9 mouse cellular contexts compared by ENCODE assay signal in genomic region chr15:9074671-9075070, GRCm38 (mm10). TPM values are rescaled to one million over a fixed set of nuclear protein-coding genes. Genes with fewer than 3 reads are reported as not detected.
DNase-seq lines count a peak whose midpoint lies in the region; ATAC-seq and TF ChIP-seq lines count a peak whose summit lies in the region.
"Had no signal": no experiment of that assay in that cellular context is flagged by ENCODE, and none has a peak within 500 bp of the region (broad histone marks: within the 10 kb centered on the region; RNA-seq: fewer than 3 reads in every experiment).

No protein-coding gene starts in this region.

- WGBS in intestine, embryonic 14.5 days, result 3% methylated on average over 4 of the region's 4 CpGs
- WGBS in lung, embryonic 16.5 days, result 6% methylated on average over 4 of the region's 4 CpGs

- no peaks in the 10 kb centered on the region for H3K9me3 ChIP-seq in intestine, embryonic 14.5 days (ENCODE audit: control insufficient read depth, low read length)
- H3K9me3 ChIP-seq in lung, embryonic 16.5 days (ENCODE audit: control insufficient read depth, low read length), result no peaks in the 10 kb centered on the region
- H3K9me3 ChIP-seq: midbrain, embryonic 12.5 days had no signal

- no peak for TF ChIP-seq CTCF in bone marrow macrophage, adult 2 months (IDR thresholded peaks at IDR 0.05; ENCODE audit: low read depth, low read length)

- peak; percentile 93 for DNase-seq in heart, adult 11 months
- DNase-seq in heart, adult 8-10 months (ENCODE audit: low spot score), result no peak
- no peak for DNase-seq in intestine, embryonic 14.5 days (ENCODE audit: low spot score)
- no peak for DNase-seq in thymus, postnatal 14 days
- no peak for DNase-seq in layer of hippocampus, adult 18-20 months (ENCODE audit: low spot score in 2 of 2)
- DNase-seq in testis, postnatal 10 days (ENCODE audit: low spot score), result no peak

- H3K4me1 ChIP-seq in bone marrow macrophage, adult 2 months (ENCODE audit: control insufficient read depth, insufficient read depth, low read length), result peaks cover 31% of the 10 kb centered on the region
- H3K4me1 ChIP-seq in intestine, embryonic 14.5 days (replicated peaks; ENCODE audit: control insufficient read depth, insufficient read depth, low read length), result peaks cover 38% of the 10 kb centered on the region
- H3K4me1 ChIP-seq in lung, embryonic 16.5 days (replicated peaks; ENCODE audit: control insufficient read depth, insufficient read depth, low read length), result peaks cover 51% of the 10 kb centered on the region

- H3K27me3 ChIP-seq in intestine, embryonic 14.5 days (replicated peaks; ENCODE audit: control insufficient read depth, insufficient read depth, low read length), result no peaks in the 10 kb centered on the region
- no peaks in the 10 kb centered on the region for H3K27me3 ChIP-seq in lung, embryonic 16.5 days (ENCODE audit: control insufficient read depth, insufficient read depth, low read depth, low read length)
- H3K27me3 ChIP-seq: midbrain, embryonic 12.5 days had no signal

- ATAC-seq in intestine, embryonic 14.5 days (replicated peaks; ENCODE audit: low FRiP score, low TSS enrichment, low read depth), result no peak
- no peak for ATAC-seq in lung, embryonic 16.5 days (ENCODE audit: low read depth)

- TF ChIP-seq POLR2A in bone marrow macrophage, adult 2 months (IDR thresholded peaks at IDR 0.05; ENCODE audit: borderline replicate concordance, low read depth, low read length), result no peak

- no peaks in the 10 kb centered on the region for H3K36me3 ChIP-seq in intestine, embryonic 14.5 days (ENCODE audit: control insufficient read depth, insufficient read depth, low read length)
- H3K36me3 ChIP-seq in lung, embryonic 16.5 days (ENCODE audit: control insufficient read depth, insufficient read depth, low read length), result no peaks in the 10 kb centered on the region
- H3K36me3 ChIP-seq: midbrain, embryonic 12.5 days had no signal

- 0 out of 2 replicates have a peak overlapping the region, but pooled peaks have one; percentile 1 for H3K4me3 ChIP-seq in bone marrow macrophage, adult 2 months (ENCODE audit: insufficient read depth, low read length)
- H3K4me3 ChIP-seq in intestine, embryonic 14.5 days (ENCODE audit: low read depth, low read length), result no peak overlapping the region
- H3K4me3 ChIP-seq in lung, embryonic 16.5 days (ENCODE audit: low read length), result no peak overlapping the region
- H3K4me3 ChIP-seq: midbrain, embryonic 12.5 days had no signal

- H3K4me2 ChIP-seq in intestine, embryonic 14.5 days (ENCODE audit: low read length), result peak overlapping the region; percentile 26; the same call in 1 of the 2 replicates
- peak overlapping the region; percentile 2 for H3K4me2 ChIP-seq in lung, embryonic 16.5 days (ENCODE audit: low read depth, low read length)
- H3K4me2 ChIP-seq: midbrain, embryonic 12.5 days had no signal

- peak overlapping the region; percentile 42; the same call in 1 of the 2 replicates for H3K27ac ChIP-seq in bone marrow macrophage, adult 2 months (ENCODE audit: insufficient read depth, low read depth, low read length)
- 0 out of 2 replicates have a peak overlapping the region, but pooled peaks have one; percentile 5 for H3K27ac ChIP-seq in intestine, embryonic 14.5 days (ENCODE audit: low read depth)
- H3K27ac ChIP-seq in lung, embryonic 16.5 days (ENCODE audit: low read length), result peak overlapping the region; percentile 19
- H3K27ac ChIP-seq: midbrain, embryonic 12.5 days had no signal

- no peak overlapping the region for H3K9ac ChIP-seq in intestine, embryonic 14.5 days (ENCODE audit: low read length)
- H3K9ac ChIP-seq in lung, embryonic 16.5 days (ENCODE audit: low read length), result no peak overlapping the region
- H3K9ac ChIP-seq: midbrain, embryonic 12.5 days had no signal

RNA-seq across cellular contexts. Expression of gene Nadk2, which starts 3.6 kb away (rescaled TPM):
- total RNA-seq in heart, adult 8-10 months (2022), result 10 to 100 TPM; 71.5 to 94.8 (median 72.6) TPM
- polyA plus RNA-seq in bone marrow macrophage, adult 2 months (2012; ENCODE audit: insufficient read depth, insufficient read length, missing spikeins), result 19.4 and 22.9 TPM in 2 replicates
- polyA plus RNA-seq in intestine, embryonic 14.5 days (2014; fragmentation: Nextera tagmentation; extraction: Ambion mirVana), result 44.6 and 46.5 TPM in 2 replicates
- 27.4 and 31.8 TPM in 2 replicates for polyA plus RNA-seq in lung, embryonic 16.5 days (2015; fragmentation: Nextera tagmentation; extraction: Ambion mirVana)
- total RNA-seq in layer of hippocampus, adult 18-20 months (2021), result 10 to 100 TPM; 62.5 to 70.2 TPM
